Mouse (Mus musculus): ENCODE measurements around the gene Otor.

Otor gene

DNA sequence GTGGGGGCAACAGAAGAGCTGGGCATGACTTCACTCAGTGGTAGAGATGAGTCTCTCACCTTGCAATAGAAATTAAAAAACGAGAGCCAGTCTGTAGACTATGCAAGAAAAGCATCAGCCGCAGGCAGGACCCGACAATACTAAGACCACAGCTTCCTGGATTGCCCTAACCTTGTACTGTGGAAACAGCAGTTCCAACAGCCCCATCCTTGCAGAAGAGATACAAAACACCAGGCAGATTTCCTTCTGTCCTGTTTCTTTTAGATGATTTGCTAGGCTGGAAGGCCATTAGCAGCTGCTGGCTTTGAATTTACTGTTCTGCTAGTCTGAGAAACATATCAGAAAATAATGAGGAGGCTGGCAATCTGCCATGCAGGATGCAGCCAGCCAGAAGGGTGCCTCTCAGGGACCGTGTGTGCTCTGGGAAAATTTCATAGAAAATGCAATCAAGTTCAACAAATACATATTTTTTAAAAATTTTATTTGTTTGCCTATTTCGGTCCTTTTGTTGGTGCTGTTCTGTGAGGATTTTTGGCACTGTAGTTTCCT is 52.9 kb downstream of the Otor start:
- no peak for DNase-seq (ENCODE audit: low read depth, low spot score)

Measured in c-Kit-negative CD71-positive TER-119-positive erythroid progenitor cells, embryonic 14.5 days (primary cell).